Mouse (Mus musculus): ENCODE results near the gene Ppef2. TPM values are rescaled to one million over a fixed set of nuclear protein-coding genes. Genes with fewer than 3 reads are reported as not detected.

Gene Ppef2
- polyA plus RNA-seq (2015; fragmentation: Nextera tagmentation; extraction: Ambion mirVana), result 0.07 TPM in 1 of 2 replicates, not detected in the other

GRCm38 (mm10) chr5:92256218-92256617, at the start of gene Ppef2:
Gene Ppef2 (minus strand): TSS chr5:92256278.

DNA sequence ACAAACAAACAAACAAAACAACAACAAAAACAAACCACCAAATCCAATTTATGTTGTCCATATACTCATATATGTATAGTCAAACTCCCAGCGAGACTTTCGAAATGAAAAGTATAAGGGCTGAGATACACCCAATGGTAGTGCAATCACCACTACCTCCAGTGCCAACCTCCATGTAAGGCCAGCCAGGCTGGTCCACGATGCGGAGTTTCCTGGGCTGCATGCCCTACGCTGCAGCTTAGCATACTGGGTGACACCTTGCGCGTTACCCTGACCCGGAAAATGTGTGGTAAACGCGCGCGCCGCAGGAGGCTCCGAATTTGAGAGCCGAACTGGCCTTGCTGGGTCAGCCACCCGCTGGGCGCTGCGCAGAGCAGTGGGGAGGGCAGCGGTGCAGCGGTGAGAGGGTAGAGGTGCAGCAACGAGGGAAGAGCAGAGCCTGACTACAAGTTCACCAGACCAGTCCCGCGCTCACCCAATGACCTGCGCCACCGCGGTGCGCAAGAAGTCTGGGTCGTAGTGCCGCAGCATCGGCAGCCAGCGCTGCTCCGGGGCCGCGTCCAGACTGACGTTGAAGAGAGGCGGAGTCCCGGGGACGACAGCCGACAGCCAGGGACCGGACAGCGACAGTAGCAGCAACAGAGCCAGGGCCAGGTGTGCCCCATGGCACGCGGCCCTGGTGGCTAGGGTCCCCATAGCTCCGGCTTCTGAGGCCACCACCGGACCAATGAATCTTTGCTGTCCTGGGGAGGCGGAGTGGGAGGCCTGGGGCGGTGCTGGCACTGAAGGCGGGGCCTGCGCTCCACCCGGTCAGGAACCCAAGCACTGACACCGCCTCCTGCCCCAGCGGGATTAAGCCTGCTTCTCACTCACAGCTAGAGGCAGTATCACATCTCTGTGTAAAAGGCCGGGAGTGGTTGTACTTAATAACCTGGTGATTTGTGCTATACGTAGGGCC, 21.6 kb upstream of the Ppef2 start, which contains the start of gene Naaa:
TSS of gene Naaa (minus strand) at position 734 of the 958 bp plus-strand sequence.

GRCm38 (mm10) chr5:92215308-92215707, 40.8 kb downstream of the Ppef2 start, which contains the start of gene U90926:
Gene U90926 (minus strand): TSS chr5:92215408.

Other genes with a start within 250 kb of the Ppef2 start
- gene Cdkl2, start 212.4 kb downstream of the Ppef2 start, polyA plus RNA-seq (2015; fragmentation: Nextera tagmentation; extraction: Ambion mirVana), result 0.40 and 0.75 TPM in 2 replicates
- 66.1 and 70.5 TPM in 2 replicates for gene G3bp2, start 172.6 kb downstream of the Ppef2 start, polyA plus RNA-seq (2015; fragmentation: Nextera tagmentation; extraction: Ambion mirVana)
- 21.5 and 24.7 TPM in 2 replicates for gene Uso1, start 118.3 kb downstream of the Ppef2 start, polyA plus RNA-seq (2015; fragmentation: Nextera tagmentation; extraction: Ambion mirVana)
- not detected in 2 replicates for gene U90926, start 40.9 kb downstream of the Ppef2 start, polyA plus RNA-seq (2015; fragmentation: Nextera tagmentation; extraction: Ambion mirVana)
- gene Naaa, start 21.9 kb upstream of the Ppef2 start, polyA plus RNA-seq (2015; fragmentation: Nextera tagmentation; extraction: Ambion mirVana), result 8.5 and 10.8 TPM in 2 replicates
- gene Sdad1, start 54.2 kb upstream of the Ppef2 start, polyA plus RNA-seq (2015; fragmentation: Nextera tagmentation; extraction: Ambion mirVana), result 26.6 and 26.8 TPM in 2 replicates
- 0.06 and 0.95 TPM in 2 replicates for gene Cxcl9, start 71.8 kb upstream of the Ppef2 start, polyA plus RNA-seq (2015; fragmentation: Nextera tagmentation; extraction: Ambion mirVana)
- 3.3 and 5.7 TPM in 2 replicates for gene Art3, start 75.5 kb upstream of the Ppef2 start, polyA plus RNA-seq (2015; fragmentation: Nextera tagmentation; extraction: Ambion mirVana)
- 1.2 and 3.5 TPM in 2 replicates for gene Cxcl10, start 92.6 kb upstream of the Ppef2 start, polyA plus RNA-seq (2015; fragmentation: Nextera tagmentation; extraction: Ambion mirVana)
- 31.9 and 35.4 TPM in 2 replicates for gene Nup54, start 178.9 kb upstream of the Ppef2 start, polyA plus RNA-seq (2015; fragmentation: Nextera tagmentation; extraction: Ambion mirVana)

Measured in spleen, postnatal 0 days (tissue).